Mouse (Mus musculus) large intestine, adult 2 months (tissue): Measurements from ENCODE around the gene Clip2. TPM values are rescaled to one million over a fixed set of nuclear protein-coding genes. Genes with fewer than 3 reads are reported as not detected.
"Not testable (repeated sequence)": the region's sequence is repeated elsewhere in the genome, so short reads cannot be mapped to it uniquely, and the experiment has no call there.

Source experiments
- DNase-seq: peaks from one replicate; pipeline ENCODE4 v3.0.0-alpha.2; 2012; ENCODE audit warnings: low read depth, low spot score
- WGBS: fragments of 180-500 bp; shearing (Covaris S2); methylation state at CpG from one replicate; pipeline ENCODE4 v1.1.7; 2018; 5-methylcytosine and 5-hydroxymethylcytosine counted together
- polyA plus RNA-seq: library from polyadenylated mRNA; depleted of rRNA; stranded (reverse); fragments of >200 nt; gene quantifications from 2 replicates; pipeline ENCODE4 v1.2.3, GENCODE M21; 2012

Clip2 gene
- polyA plus RNA-seq, 1 experiment = 34.0 TPM

GRCm38 (mm10) chr5:134495796-134496195 lies 56.4 kb downstream of the Clip2 start:
- WGBS = 75% methylated on average over 4 of the region's 4 CpGs
- no peak for DNase-seq

- DNase-seq = peak; percentile 38
- 54% methylated on average over 11 of the region's 11 CpGs for WGBS
These were observed 58.1 kb downstream of the Clip2 start for GRCm38 (mm10) chr5:134494142-134494541.

- no peak for DNase-seq
- 97% methylated on average over 4 of the region's 4 CpGs for WGBS
These were observed 59.3 kb downstream of the Clip2 start for GRCm38 (mm10) chr5:134492956-134493355.

- 28% methylated on average over 18 of the region's 18 CpGs for WGBS
These were observed 60.4 kb downstream of the Clip2 start for GRCm38 (mm10) chr5:134491712-134492417.

GRCm38 (mm10) chr5:134491206-134491605 lies 61.0 kb downstream of the Clip2 start:
- no peak for DNase-seq
- WGBS = 86% methylated on average over 2 of the region's 2 CpGs

More at GRCm38 (mm10) chr5:134491712-134492417, 60.4 kb downstream of the Clip2 start:
- DNase-seq = peak; percentile 40

- WGBS = 87% methylated on average over 12 of the region's 12 CpGs
- DNase-seq = no peak
These were observed 61.8 kb downstream of the Clip2 start for GRCm38 (mm10) chr5:134490465-134490864.

GRCm38 (mm10) chr5:134489583-134489982 lies 62.7 kb downstream of the Clip2 start:
- DNase-seq = no peak
- 69% methylated on average over 9 of the region's 9 CpGs for WGBS

- DNase-seq = no peak
- WGBS = 95% methylated on average over 4 of the region's 4 CpGs
These were observed 63.6 kb downstream of the Clip2 start for GRCm38 (mm10) chr5:134488596-134488995.

- DNase-seq = no peak
- 32% methylated on average over 10 of the region's 10 CpGs for WGBS
These were observed 64.2 kb downstream of the Clip2 start for GRCm38 (mm10) chr5:134488042-134488441.

- 60% methylated on average over 13 of the region's 13 CpGs for WGBS
- DNase-seq = peak; percentile 51
These were observed 66.2 kb downstream of the Clip2 start for GRCm38 (mm10) chr5:134485900-134486665.

GRCm38 (mm10) chr5:134485183-134485730 lies 67.0 kb downstream of the Clip2 start:
- WGBS = 82% methylated on average over 7 of the region's 7 CpGs
- DNase-seq = no peak

GRCm38 (mm10) chr5:134483291-134483690 lies 68.9 kb downstream of the Clip2 start:
- no peak for DNase-seq
- 74% methylated on average over 1 of the region's 1 CpGs for WGBS

GRCm38 (mm10) chr5:134482331-134482730 lies 69.9 kb downstream of the Clip2 start:
- no peak for DNase-seq
- WGBS = 73% methylated on average over 11 of the region's 11 CpGs

GRCm38 (mm10) chr5:134478886-134479285 lies 73.3 kb downstream of the Clip2 start:
- DNase-seq = not testable (repeated sequence)

GRCm38 (mm10) chr5:134475686-134476085 lies 76.5 kb downstream of the Clip2 start:
- not testable (repeated sequence) for DNase-seq
- WGBS = 94% methylated on average over 7 of the region's 7 CpGs

GRCm38 (mm10) chr5:134475006-134475605 lies 77.1 kb downstream of the Clip2 start:
- no peak for DNase-seq
- 97% methylated on average over 6 of the region's 6 CpGs for WGBS

- 89% methylated on average over 2 of the region's 2 CpGs for WGBS
- DNase-seq = no peak
These were observed 78.3 kb downstream of the Clip2 start for GRCm38 (mm10) chr5:134473902-134474301.

GRCm38 (mm10) chr5:134470538-134471169 lies 81.6 kb downstream of the Clip2 start:
- 82% methylated on average over 8 of the region's 8 CpGs for WGBS
- no peak for DNase-seq

GRCm38 (mm10) chr5:134469559-134470150 lies 82.6 kb downstream of the Clip2 start:
- 94% methylated on average over 7 of the region's 7 CpGs for WGBS
- DNase-seq = no peak
